Mouse (Mus musculus): ENCODE measurements around the gene Cnppd1.

GRCm38 (mm10) chr1:75181377-75181870, 38.9 kb upstream of the Cnppd1 start:
- TF ChIP-seq CTCF (IDR thresholded peaks at IDR 0.05; ENCODE audit: control insufficient read depth, insufficient read depth, low read length) = no peak
- TF ChIP-seq POLR2A (IDR thresholded peaks at IDR 0.05; ENCODE audit: borderline replicate concordance, control insufficient read depth, low read depth, low read length) = no peak
